Mouse (Mus musculus) heart, postnatal 0 days (tissue): ENCODE measurements around the gene Fam117a.

Experiments
- CTCF ChIP-seq: IDR thresholded peaks from 2 replicates; pipeline ENCODE4 v1.5.1; 2016; ENCODE audit warnings: antibody characterized with exemption, control low read depth, low read depth
- EP300 ChIP-seq: IDR thresholded peaks from 2 replicates; pipeline ENCODE4 v1.6.1; 2016; ENCODE audit warnings: antibody characterized with exemption, low read depth

DNA sequence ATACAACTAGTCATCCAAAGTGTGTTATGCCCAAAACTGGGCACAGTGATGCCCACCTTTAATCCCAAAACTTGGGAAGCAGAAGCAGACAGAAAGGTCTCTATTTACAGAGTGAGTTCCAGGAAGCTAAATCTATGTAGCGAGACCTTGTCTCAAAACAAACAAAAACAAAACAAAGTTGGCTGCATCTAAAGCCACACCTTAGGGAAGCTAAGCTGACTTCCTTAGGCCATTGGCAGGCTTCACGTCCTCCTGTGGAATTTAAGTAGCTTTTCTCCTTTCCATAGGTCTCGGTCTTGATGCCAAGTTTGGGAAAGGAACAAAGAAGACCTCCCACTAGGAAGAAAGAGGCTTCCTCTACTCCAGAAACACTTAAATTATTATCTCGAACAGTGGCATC is 54.4 kb downstream of the Fam117a start:
- TF ChIP-seq CTCF (no peak), EP300 (no peak)
